Mouse (Mus musculus) heart, adult 2 months (tissue): ENCODE data around the gene Abr.

Source experiments
- CTCF ChIP-seq: fragments of 200-600 bp; IDR thresholded peaks from 2 replicates; pipeline ENCODE4 v1.8.1; 2022; ENCODE audit warnings: antibody characterized with exemption, mild to moderate bottlenecking, moderate library complexity
- EP300 ChIP-seq: fragments of 200-500 bp; IDR thresholded peaks from 2 replicates; pipeline ENCODE4 v1.6.1; 2011; ENCODE audit warnings: low read depth, low read length, control low read depth; ENCODE audit not compliant: insufficient read depth
- POLR2A ChIP-seq: fragments of 200-500 bp; IDR thresholded peaks from 2 replicates; pipeline ENCODE4 v1.6.1; 2011; ENCODE audit warnings: mild to moderate bottlenecking, low read depth, low read length, control low read depth; ENCODE audit not compliant: insufficient read depth

- TF ChIP-seq EP300 (no peak), POLR2A (no peak), CTCF (no peak)
Measured at GRCm38 (mm10) chr11:76385017-76385416, 237.1 kb downstream of the Abr start.
